Mouse (Mus musculus) kidney, adult 2 months (tissue): ENCODE measurements at regions not wholly inside any gene's neighbourhood (a gene's known extent, or its start where the extent isn't known, plus 50 kb on each side); places are given as distances from the start of the nearest gene placed in this dataset.

Experiments
- CTCF ChIP-seq: fragments of 200-500 bp; conservative IDR thresholded peaks from 2 replicates; pipeline ENCODE4 v1.5.1; 2011; ENCODE audit warnings: low read depth, mild to moderate bottlenecking, control low read depth, low read length, moderate library complexity, mixed read lengths; ENCODE audit not compliant: insufficient read depth, insufficient read length
- POLR2A ChIP-seq: fragments of 200-500 bp; IDR thresholded peaks from one replicate; pipeline ENCODE4 v1.6.1; 2011; ENCODE audit warnings: low read depth, low read length, control low read depth

DNA sequence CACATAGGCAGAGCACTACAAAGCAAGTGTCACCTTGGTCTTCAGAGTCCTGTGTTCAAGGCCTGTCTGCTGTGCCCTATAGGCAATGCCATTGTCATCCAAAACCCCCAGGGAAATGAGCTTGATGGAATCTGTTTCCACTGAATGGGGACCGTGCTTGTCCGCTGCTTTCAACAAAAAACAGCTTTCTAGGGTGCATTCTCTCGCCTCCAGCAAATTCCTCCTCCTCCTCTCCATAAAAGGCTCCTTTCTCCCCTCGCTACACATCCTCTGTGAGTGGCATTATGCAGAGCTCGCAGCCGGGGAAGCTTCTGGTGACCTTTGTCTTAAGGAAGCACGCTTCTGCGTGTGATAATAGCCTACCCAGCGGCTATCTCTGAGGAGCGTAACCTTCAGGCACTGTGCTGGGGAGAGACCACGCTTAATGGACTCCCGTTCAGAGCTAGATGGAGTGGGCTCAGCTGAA, 80.5 kb upstream of the Vrk1 start:
- no peak for TF ChIP-seq CTCF
- no peak for TF ChIP-seq POLR2A
